Mouse (Mus musculus) thymus, adult 2 months (tissue): ENCODE data around the gene Hk2. TPM values are rescaled to one million over a fixed set of nuclear protein-coding genes. Genes with fewer than 3 reads are reported as not detected.

Experiments used
- DNase-seq: peaks from one replicate; pipeline ENCODE4 v3.0.0; 2021
- H3K27ac ChIP-seq: fragments of 200-500 bp; 2 replicates; pipeline ENCODE4 v1.5.1; 2012; ENCODE audit warnings: low read length, control low read depth; ENCODE audit not compliant: control insufficient read depth, insufficient read depth
- H3K27me3 ChIP-seq: fragments of 200-500 bp; 2 replicates; pipeline ENCODE4 v1.6.1; 2012; ENCODE audit warnings: mild to moderate bottlenecking, low read length, moderate library complexity, mixed read lengths; ENCODE audit not compliant: control insufficient read depth, insufficient read depth
- H3K36me3 ChIP-seq: fragments of 200-500 bp; 2 replicates; pipeline ENCODE4 v1.6.1; 2012; ENCODE audit warnings: mild to moderate bottlenecking, low read length, moderate library complexity; ENCODE audit not compliant: control insufficient read depth, insufficient read depth
- H3K4me1 ChIP-seq: fragments of 200-500 bp; replicated peaks from 2 replicates; pipeline ENCODE4 v1.6.1; 2012; ENCODE audit warnings: low read length; ENCODE audit not compliant: control insufficient read depth, insufficient read depth
- H3K4me3 ChIP-seq: fragments of 200-500 bp; 2 replicates; pipeline ENCODE4 v1.5.1; 2012; ENCODE audit warnings: mild to moderate bottlenecking, low read length, control low read depth, moderate library complexity; ENCODE audit not compliant: control insufficient read depth, insufficient read depth
- CTCF ChIP-seq: fragments of 200-500 bp; IDR thresholded peaks from 2 replicates; pipeline ENCODE4 v1.5.1; 2012; ENCODE audit warnings: mild to moderate bottlenecking, control low read depth, low read length, moderate library complexity, borderline replicate concordance; ENCODE audit not compliant: control insufficient read depth, poor library complexity, insufficient read depth; ENCODE audit errors: extremely low read depth
- POLR2A ChIP-seq: fragments of 200-500 bp; IDR thresholded peaks from 2 replicates; pipeline ENCODE4 v1.6.1; 2012; ENCODE audit warnings: mild to moderate bottlenecking, low read length, control low read depth, moderate library complexity; ENCODE audit not compliant: control insufficient read depth, poor library complexity, insufficient read depth; ENCODE audit errors: extremely low read depth
- WGBS: fragments of 180-500 bp; shearing (Covaris S2); methylation state at CpG from one replicate; pipeline ENCODE4 v1.1.7; 2018; 5-methylcytosine and 5-hydroxymethylcytosine counted together
- polyA plus RNA-seq: library from polyadenylated mRNA; depleted of rRNA; stranded (reverse); fragments of >200 nt; gene quantifications from 2 replicates; pipeline ENCODE4 v1.2.3, GENCODE M21; 2012

The Hk2 gene
- polyA plus RNA-seq, 1 experiment: 6.7 TPM

- no peak for DNase-seq
- Histone ChIP-seq H3K4me1 (no peaks in the 10 kb centered on the region; the same call in 1 of the 2 replicates), H3K27me3 (no peaks in the 10 kb centered on the region), H3K27ac (no peak overlapping the region), H3K4me3 (no peak overlapping the region), H3K36me3 (no peaks in the 10 kb centered on the region)
- TF ChIP-seq POLR2A: no peak
- peak; percentile 53; the same call in 1 of the 2 replicates for TF ChIP-seq CTCF
- WGBS: 74% methylated on average over 2 of the region's 2 CpGs
Measured at GRCm38 (mm10) chr6:82755338-82755737, 18.9 kb downstream of the Hk2 start.

- Histone ChIP-seq H3K36me3 (no peaks in the 10 kb centered on the region), H3K27ac (no peak overlapping the region), H3K4me1 (no peaks in the 10 kb centered on the region; the same call in 1 of the 2 replicates), H3K4me3 (no peak overlapping the region), H3K27me3 (no peaks in the 10 kb centered on the region)
- 88% methylated on average over 6 of the region's 6 CpGs for WGBS
- DNase-seq: no peak
- TF ChIP-seq POLR2A (no peak), CTCF (no peak)
Measured at GRCm38 (mm10) chr6:82754769-82755168, 19.5 kb downstream of the Hk2 start.

- no peak overlapping the region for H3K4me3 ChIP-seq
- WGBS: 77% methylated on average over 14 of the region's 14 CpGs
- H3K27ac ChIP-seq: no peak overlapping the region
- H3K27me3 ChIP-seq: no peaks in the 10 kb centered on the region
- TF ChIP-seq POLR2A (no peak), CTCF (no peak)
- no peaks in the 10 kb centered on the region for H3K36me3 ChIP-seq
- no peak for DNase-seq
- no peaks in the 10 kb centered on the region; the same call in 1 of the 2 replicates for H3K4me1 ChIP-seq
Measured at GRCm38 (mm10) chr6:82753638-82754361, 20.5 kb downstream of the Hk2 start.

- DNase-seq: no peak
- Histone ChIP-seq H3K4me1 (no peaks in the 10 kb centered on the region; the same call in 1 of the 2 replicates), H3K36me3 (no peaks in the 10 kb centered on the region), H3K27me3 (no peaks in the 10 kb centered on the region), H3K4me3 (no peak overlapping the region), H3K27ac (no peak overlapping the region)
- TF ChIP-seq POLR2A (no peak), CTCF (no peak)
- WGBS: 27% methylated on average over 11 of the region's 11 CpGs
Measured at GRCm38 (mm10) chr6:82753061-82753460, 21.2 kb downstream of the Hk2 start.

GRCm38 (mm10) chr6:82751791-82752190 is 22.5 kb downstream of the Hk2 start:
- 97% methylated on average over 7 of the region's 7 CpGs for WGBS
- DNase-seq: no peak
- no peak overlapping the region for H3K4me3 ChIP-seq
- H3K36me3 ChIP-seq: no peaks in the 10 kb centered on the region
- no peak for TF ChIP-seq POLR2A
- no peak for TF ChIP-seq CTCF
- no peaks in the 10 kb centered on the region for H3K27me3 ChIP-seq
- H3K27ac ChIP-seq: no peak overlapping the region
- no peaks in the 10 kb centered on the region; the same call in 1 of the 2 replicates for H3K4me1 ChIP-seq

- Histone ChIP-seq H3K27me3 (no peaks in the 10 kb centered on the region), H3K4me1 (no peaks in the 10 kb centered on the region; the same call in 1 of the 2 replicates), H3K27ac (no peak overlapping the region), H3K36me3 (no peaks in the 10 kb centered on the region), H3K4me3 (no peak overlapping the region)
- WGBS: 86% methylated on average over 11 of the region's 11 CpGs
- TF ChIP-seq CTCF (no peak), POLR2A (no peak)
- no peak for DNase-seq
Measured at GRCm38 (mm10) chr6:82751031-82751430, 23.2 kb downstream of the Hk2 start.
